Mouse (Mus musculus) retina, postnatal 1 day (tissue): ENCODE results near the gene Inca1.

Experiments
- DNase-seq: peaks from one replicate; pipeline ENCODE4 v3.0.0-alpha.2; 2012

Inca1 gene

DNA sequence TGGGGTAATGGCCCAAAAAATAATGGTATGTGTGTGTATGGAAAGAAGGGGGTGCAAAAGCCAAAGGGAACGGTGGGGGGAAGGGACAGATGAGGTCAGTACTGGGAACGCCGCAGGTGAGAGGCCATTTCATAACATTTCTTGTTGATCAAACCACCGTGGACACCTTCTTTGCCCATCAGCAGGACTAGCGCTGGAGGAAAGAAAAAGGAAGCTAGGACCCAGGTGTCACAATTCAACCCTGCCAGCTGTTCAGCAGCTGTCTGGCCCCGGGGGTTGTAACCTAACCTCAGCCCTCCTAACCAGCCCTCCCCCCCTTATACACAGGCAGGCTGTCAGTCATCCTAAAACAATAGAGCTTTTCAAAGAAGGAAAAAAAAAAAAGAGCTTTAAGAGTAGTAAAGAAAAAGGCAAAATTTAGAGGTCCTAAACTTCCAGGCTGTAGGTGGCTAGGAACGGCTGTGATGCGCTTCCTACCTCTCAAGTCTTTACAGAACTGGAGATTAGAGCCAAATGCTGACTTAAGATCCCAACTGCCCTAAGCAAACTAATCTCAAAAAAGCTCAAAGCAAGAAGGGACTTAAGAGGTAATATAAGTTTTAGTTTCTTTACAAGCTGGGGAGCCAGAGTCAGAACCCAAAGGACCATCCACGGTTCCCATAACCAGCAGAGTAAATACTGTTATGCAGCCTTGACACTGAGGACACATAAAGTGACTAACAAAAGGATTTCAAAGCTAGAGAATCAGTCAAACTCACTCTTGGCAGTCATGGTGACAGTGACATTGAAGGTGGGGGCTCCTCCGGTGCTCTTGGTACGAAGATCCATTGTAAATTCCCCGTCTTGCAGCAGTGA lies 47.7 kb downstream of the Inca1 start:
- no peak for DNase-seq

DNA sequence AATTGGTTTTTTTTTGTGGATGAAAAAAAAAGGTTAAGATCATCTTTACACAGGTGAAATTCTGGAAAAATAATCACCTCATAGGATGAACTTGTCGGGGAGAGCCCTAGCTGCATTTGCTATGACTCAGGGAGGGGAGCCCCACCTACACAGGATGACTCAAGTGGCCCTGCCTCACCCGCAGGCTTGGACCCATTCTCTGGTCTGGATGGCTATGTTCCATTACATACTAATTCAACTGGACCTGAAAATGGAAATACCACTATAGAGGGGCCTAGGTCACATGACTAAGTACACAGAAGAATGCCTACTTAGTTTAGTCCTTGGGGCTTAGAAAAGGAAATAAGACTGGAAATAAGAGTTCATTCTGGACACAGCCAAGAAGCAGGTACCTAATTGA lies 48.6 kb downstream of the Inca1 start:
- DNase-seq = no peak

DNA sequence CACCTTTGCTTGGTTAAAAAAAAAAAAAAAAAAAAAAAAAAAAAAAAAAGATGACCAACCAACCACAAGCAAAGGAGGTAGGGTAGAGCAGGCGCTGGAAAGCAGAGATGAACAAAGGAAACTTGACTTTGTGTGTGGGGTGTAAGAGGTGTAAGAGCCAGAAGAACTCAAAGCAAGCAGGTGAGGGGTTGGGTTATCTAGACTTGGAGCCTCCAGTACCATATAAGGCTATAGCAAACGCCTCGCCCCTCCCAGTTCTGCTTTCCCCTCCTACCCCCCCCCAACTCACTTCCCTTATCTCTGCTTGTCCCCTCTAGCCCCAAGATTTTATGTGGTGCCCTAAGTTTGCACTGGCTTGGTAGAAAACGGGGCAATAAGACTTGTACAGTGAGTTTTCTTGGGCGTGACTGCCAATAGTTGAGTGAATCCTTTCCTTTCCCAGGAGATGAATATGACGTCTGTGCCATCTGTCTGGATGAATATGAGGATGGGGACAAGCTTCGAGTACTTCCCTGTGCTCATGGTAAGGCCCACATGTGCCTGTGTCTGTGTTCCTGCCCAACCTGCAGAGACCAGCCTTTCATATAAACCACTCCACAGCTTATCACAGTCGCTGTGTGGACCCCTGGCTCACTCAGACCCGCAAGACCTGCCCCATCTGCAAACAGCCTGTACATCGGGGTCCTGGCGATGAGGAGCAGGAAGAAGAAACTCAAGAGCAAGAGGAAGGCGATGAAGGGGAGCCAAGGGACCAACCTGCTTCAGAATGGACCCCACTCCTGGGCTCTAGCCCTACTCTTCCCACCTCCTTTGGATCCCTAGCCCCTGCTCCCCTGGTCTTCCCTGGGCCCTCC lies 49.4 kb downstream of the Inca1 start:
- DNase-seq = no peak

DNA sequence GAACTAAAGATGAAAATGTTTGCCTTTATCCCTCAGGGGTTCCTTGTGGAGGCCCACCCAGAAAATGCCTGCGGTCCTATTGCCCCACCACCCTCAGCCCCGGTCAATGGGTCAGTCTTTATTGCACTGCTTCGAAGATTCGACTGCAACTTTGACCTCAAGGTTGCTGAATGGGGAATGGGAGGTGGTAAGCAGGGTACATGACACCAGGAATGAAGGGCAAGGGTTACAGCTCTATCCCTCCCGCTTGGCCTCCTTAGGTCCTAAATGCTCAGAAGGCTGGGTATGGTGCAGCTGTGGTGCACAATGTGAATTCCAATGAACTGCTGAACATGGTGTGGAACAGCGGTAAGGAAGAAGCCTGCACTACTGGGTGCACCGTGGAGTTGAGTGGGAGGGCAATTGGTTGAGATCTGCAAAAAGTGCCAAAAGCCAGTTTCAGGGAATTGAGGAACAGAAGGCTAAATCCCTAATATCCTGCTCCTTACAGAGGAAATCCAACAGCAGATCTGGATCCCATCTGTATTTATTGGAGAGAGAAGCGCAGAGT lies 50.7 kb downstream of the Inca1 start:
- no peak for DNase-seq

DNA sequence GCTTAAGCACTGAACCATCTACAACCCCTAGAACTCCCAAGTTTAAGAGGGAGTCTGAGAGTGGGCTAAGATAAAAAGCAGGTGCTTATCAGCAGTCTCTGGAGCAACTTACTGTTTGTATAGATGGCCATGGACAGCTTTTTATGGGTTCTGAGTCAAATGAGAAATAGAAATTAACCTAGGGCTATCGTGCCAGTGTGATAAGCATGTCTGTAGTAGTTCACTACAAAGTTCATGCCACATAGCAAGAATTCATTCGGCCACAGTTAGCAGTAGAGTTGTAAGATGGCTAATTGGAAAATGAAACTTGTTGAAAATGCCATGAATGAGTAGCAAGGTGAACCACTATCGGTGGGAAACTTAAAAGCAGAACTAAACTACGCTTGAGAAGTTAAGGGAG lies 51.4 kb downstream of the Inca1 start:
- DNase-seq = no peak

DNA sequence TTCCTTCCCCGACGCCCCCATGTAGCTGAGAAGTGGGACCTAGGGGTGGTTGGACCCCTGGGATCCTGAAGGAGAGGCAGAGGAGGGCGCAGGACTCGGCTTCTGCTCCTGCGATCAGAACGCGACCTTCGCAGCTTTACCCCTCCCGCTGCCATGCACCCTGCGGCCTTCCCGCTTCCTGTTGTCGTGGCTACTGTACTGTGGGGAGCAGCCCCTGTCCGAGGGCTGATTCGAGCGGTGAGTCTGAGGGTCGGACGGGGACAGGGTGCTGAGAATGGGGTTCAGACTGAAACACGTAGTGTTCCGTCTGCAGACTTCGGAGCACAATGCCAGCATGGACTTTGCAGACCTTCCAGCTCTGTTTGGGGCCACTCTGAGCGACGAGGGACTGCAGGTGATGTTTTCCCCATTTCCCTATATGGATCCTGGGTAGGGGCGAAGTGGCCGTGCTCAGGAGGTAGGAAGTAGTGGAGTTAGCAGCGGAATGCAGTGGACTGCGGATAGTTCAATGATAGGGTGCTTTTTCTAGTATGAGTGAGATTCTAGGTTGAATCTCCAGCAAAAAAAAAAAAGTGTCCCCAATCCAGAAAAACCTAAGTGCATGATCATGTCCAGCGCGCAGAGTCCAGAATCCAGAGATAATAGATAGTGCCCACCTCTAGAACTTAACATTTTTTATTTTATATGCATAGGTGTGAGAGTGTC lies 52.1 kb downstream of the Inca1 start:
- no peak for DNase-seq

DNA sequence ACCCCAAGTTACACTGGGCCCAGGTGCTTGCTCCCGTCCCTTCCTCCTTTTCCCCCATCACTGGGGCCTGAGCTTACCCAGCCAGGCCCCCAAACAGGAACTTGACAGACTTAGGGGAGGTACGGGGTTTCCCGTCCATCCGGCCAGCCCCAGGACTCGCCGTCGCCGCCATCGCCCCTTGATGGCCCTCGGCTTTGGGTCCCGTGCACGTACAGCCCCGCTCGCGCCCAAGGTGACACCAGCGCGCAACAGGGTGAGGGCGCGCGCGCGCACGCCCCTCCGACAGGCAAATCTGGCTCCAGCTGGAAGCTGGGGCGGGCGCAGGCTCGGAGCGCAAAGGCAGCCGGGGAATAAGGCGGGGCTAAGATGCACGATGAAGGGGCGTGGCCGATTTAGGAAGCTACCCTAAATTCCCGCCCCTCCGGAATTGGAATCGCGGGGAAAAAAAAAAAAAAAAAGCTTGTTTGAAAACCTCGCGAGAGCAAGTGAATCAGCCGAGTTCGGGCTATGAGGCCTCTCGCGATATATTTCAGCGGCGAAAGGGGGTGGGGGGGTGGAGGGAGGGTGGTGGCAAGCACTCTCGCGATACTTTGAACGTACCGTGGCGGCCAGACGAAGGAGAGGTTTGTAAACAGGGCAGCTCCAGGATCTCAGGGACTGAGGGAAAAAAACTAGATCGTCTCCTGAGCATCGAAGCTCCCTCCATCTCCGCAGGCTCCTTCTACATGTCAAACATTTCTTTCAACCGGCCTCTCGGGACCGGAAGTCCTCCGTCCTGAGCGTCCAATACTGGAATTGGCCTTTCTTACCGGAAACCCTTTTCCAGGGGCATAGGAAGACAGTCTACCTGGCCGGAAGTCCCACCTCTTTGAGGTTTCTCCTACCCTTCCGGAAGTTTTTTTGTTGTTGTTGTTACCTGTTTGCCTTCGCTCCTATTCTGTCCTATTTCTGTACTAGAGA lies 53.0 kb downstream of the Inca1 start, which contains the start of the genes Rnf167 and Slc25a11:
TSS of gene Rnf167 (plus strand) at position 545 of the 960 bp plus-strand sequence.
TSS of gene Slc25a11 (minus strand) at position 789 of the 960 bp plus-strand sequence.
- peak; percentile 100 for DNase-seq

DNA sequence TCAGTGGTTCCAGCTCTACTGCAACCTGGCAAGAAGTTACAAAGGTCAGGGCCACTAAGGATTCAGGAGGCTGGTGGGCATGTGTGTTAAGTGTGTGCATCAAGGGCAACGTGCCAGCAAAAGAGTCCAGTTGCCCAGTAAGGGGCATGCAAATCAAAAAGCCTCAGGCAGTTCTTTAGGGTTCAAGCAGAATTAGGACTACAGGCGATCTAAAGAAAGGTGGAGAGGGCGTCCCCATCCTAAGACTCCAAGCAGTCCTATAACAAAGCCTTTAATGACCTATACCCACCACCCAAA lies 53.7 kb downstream of the Inca1 start:
- DNase-seq = no peak

DNA sequence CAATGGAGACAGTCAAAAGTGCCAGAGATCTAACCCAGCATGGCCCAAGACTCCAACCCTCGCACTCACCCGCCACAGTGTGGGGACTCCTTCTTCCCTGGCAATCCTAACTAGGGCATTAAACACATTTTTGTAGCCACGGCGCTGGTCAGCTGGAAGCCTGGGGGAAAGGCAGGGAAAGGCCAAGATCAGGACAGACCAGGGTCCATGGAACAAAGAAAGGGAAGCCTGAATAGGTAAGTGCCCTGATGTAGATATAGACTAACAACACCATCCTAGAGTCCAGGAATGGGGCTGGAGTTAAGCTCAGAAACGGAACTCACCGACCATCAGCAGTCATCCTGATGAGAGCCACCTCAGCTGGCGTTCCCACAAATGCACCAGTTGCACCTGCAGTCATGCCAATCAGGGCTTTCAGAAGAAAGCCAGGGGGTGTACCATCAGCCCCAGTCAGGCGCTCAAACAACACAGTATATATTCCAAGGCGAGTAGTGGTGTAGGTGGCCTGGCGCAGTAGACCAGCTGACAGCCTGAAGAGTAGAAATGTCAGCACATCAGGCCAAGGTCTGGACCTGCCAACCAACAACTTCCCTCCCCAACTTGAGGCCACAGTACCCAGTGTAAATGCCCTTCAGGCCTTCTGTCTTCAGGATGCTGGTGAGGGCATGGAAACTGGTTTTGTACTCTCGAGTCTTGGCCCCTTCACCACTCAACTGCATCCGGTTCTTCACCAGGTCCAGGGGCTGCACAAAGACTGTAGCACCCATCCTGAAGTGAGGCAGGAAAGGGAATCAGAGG lies 54.3 kb downstream of the Inca1 start:
- no peak for DNase-seq

DNA sequence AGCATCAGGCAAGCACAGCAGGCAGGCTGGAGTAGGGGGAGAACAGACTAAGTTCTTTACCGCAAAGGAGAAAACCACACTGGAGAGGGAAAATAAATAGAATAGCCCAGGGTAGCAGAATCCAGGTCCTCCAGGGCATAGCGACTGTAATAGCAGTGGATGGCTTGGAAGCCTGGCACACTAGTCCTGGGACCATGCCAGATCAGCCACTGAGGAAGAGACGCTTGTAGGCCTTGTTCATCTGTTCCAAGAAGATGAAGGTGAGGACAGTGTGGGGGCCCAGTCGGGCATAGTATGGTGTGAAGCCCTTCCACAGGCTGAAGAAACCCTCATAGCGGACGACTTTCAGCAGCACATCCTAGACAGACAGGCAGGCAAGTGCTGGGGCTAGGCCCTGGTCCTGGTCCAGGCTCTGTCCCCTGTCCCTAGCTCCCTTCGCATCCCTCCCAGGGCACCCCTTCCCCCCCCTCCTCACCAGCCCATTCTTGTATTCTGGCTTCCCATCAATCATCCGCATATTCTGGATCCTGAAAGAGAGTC lies 55.3 kb downstream of the Inca1 start:
- DNase-seq = no peak

DNA sequence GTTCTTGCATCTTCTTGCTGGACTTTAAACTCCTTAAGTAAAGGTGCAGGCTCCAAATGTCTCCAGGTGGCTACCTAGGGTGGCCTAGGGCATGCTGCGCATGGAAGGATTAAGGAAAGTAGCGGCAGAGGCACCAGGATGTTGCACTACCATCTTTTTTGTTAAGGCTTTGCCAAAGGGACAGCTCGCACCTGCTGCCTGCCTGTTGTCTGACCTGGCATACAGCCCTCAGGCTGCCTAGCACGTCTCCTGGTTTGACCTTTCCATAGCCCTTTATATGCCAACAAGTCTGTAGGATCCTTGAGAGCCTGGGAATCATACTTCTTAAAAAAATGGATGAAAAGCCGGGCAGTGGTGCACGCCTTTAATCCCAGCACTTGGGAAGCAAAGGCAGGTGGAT lies 56.9 kb downstream of the Inca1 start:
- no peak for DNase-seq

DNA sequence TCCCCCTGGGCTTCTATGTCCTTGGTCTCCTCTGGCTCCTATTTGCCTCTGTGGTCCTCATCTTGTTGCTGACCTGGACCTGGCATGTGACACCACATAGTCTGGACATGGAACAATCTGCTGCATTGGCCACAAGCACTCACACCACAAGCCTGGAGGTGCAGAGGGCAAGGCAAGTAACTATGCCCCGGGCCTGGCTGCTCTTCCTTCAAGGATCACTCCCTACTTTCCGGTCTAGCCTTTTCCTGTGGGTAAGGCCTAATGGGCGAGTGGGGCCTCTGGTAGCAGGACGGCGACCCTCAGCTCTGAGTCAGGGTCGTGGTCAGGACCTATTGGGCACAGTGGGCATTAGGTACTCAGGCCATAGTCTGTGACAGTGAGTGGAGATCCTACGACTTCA lies 58.7 kb downstream of the Inca1 start:
- no peak for DNase-seq

DNA sequence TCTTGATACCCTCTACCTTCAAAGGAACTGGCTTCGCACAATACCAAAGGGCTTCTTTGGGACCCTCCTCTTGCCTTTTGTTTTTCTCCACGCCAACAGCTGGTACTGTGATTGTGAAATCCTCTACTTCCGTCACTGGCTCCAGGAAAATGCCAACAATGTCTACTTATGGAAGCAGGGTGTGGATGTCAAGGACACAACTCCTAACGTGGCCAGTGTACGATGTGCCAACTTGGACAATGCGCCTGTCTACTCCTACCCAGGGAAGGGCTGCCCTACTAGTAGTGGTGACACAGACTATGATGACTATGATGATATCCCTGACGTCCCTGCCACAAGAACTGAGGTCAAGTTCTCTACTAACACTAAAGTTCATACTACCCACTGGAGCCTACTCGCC lies 60.0 kb downstream of the Inca1 start:
- no peak for DNase-seq

DNA sequence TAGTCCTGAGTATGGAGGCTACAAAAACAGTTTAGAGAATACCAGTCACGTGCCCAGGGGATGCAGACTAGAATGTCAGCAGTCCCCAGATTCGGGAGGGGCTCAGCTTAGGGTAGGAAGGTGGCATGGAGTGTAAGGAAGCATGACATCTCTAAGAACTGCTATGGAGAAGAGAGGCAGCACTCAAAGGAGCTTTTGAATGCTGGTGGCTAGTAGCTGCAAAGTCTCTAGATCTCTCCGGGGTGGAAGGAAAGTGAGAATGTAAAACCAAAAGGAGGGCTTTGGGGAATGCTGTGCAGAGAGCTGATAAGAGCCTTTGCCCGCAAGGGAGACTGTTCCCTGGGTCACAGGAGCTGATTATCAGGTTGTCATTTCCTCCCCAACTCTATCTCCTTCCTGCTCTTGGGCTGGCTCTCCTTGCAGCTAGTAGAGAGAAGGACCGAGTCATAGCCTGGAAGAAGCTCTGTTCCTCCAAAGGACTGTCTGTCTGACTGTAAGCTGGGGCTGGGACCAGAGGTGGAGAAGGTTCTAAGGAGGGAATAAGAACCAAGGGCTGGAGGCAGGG lies 61.2 kb downstream of the Inca1 start, which contains the start of gene Gp1ba:
TSS of gene Gp1ba (plus strand) at position 409 of the 565 bp plus-strand sequence.
- no peak for DNase-seq
